ENCODE assay signal across 8 mouse cellular contexts in the genomic region with DNA sequence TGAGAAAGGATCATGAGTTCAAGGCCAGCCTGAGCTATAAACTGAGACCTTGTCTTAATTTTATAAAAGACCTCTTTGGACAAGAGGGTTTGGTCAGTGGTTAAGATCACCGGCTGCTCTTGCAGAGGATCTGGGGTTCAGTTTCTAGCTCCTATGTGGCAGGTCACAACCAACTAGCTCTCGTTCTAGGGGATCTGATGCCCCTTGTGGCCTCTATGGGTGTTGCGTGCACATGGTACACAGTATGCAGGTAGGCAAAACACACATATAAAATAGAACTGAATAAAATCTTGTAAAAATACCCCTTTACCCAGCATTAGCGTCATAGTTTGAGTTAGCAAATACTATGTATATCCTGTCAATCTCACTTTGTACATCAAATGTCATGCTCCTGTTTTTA. TPM values are rescaled to one million over a fixed set of nuclear protein-coding genes. Genes with fewer than 3 reads are reported as not detected.
A peak's percentile ranks its signal among the peaks of the same experiment; 100 is the strongest.
DNase-seq lines count a peak whose midpoint lies in the region; ATAC-seq and TF ChIP-seq lines count a peak whose summit lies in the region.

No protein-coding gene starts in this region.

- no peak overlapping the region for H3K4me3 ChIP-seq in hindbrain, postnatal 0 days (ENCODE audit: low read length)
- H3K4me3 ChIP-seq in hindbrain, embryonic 13.5 days = no peak overlapping the region
- H3K4me3 ChIP-seq in E14TG2a.4 (replicated peaks; ENCODE audit: low read length) = no peak overlapping the region
- H3K4me3 ChIP-seq in embryonic facial prominence, embryonic 10.5 days = no peak overlapping the region

- peak; percentile 45 for DNase-seq in hindbrain, postnatal 0 days (ENCODE audit: low spot score)
- peak; percentile 54 for DNase-seq in embryonic facial prominence, embryonic 10.5 days (ENCODE audit: low spot score)
- peak; percentile 38 for DNase-seq in lung, postnatal 14 days
- DNase-seq in retina, embryonic 14.5 days (ENCODE audit: low spot score) = no peak
- no peak for DNase-seq in layer of hippocampus, adult 18-20 months (ENCODE audit: low spot score in 2 of 2)
- DNase-seq in gastrocnemius, postnatal 36 days = no peak

- H3K27me3 ChIP-seq in hindbrain, postnatal 0 days (ENCODE audit: insufficient read depth, low read length) = no peaks in the 10 kb centered on the region
- H3K27me3 ChIP-seq in hindbrain, embryonic 13.5 days = no peaks in the 10 kb centered on the region
- H3K27me3 ChIP-seq in E14TG2a.4 (ENCODE audit: insufficient read depth, low read length) = peaks cover 9% of the 10 kb centered on the region
- 0 out of 2 replicates have a peak, but pooled peaks cover 7% of the 10 kb centered on the region for H3K27me3 ChIP-seq in embryonic facial prominence, embryonic 10.5 days (replicated peaks; ENCODE audit: low read depth, poor library complexity, severe bottlenecking)

- intact Hi-C loops in gastrocnemius, postnatal 36 days (cut with DNase I) = no loop called here

- H3K9me3 ChIP-seq in hindbrain, postnatal 0 days (ENCODE audit: low read length) = no peaks in the 10 kb centered on the region
- H3K9me3 ChIP-seq in hindbrain, embryonic 13.5 days = no peaks in the 10 kb centered on the region
- no peaks in the 10 kb centered on the region for H3K9me3 ChIP-seq in E14TG2a.4 (ENCODE audit: low read length)
- 0 out of 2 replicates have a peak, but pooled peaks cover 5% of the 10 kb centered on the region for H3K9me3 ChIP-seq in embryonic facial prominence, embryonic 10.5 days

- H3K9ac ChIP-seq in hindbrain, postnatal 0 days (replicated peaks; ENCODE audit: low read length) = no peak overlapping the region
- no peak overlapping the region for H3K9ac ChIP-seq in hindbrain, embryonic 13.5 days

- TF ChIP-seq CTCF in hindbrain, postnatal 0 days (IDR thresholded peaks at IDR 0.05; ENCODE audit: low read depth) = peak; percentile 58
- TF ChIP-seq CTCF in E14TG2a.4 (conservative IDR thresholded peaks at IDR 0.05; ENCODE audit: low read length) = peak; percentile 57

- no peak overlapping the region for H3K27ac ChIP-seq in hindbrain, postnatal 0 days
- H3K27ac ChIP-seq in hindbrain, embryonic 13.5 days = no peak overlapping the region
- peak overlapping the region; percentile 83 for H3K27ac ChIP-seq in embryonic facial prominence, embryonic 10.5 days (replicated peaks)

- H3K4me1 ChIP-seq in hindbrain, postnatal 0 days (ENCODE audit: insufficient read depth, low read length) = no peaks in the 10 kb centered on the region
- peaks cover 13% of the 10 kb centered on the region for H3K4me1 ChIP-seq in hindbrain, embryonic 13.5 days (replicated peaks)
- peaks cover 39% of the 10 kb centered on the region for H3K4me1 ChIP-seq in E14TG2a.4 (replicated peaks; ENCODE audit: low read depth, low read length)
- H3K4me1 ChIP-seq in embryonic facial prominence, embryonic 10.5 days = peaks cover 82% of the 10 kb centered on the region

- no peak for ATAC-seq in hindbrain, postnatal 0 days
- no peak for ATAC-seq in hindbrain, embryonic 13.5 days (ENCODE audit: low FRiP score)

- no peak overlapping the region for H3K4me2 ChIP-seq in hindbrain, postnatal 0 days (ENCODE audit: low read depth, low read length)
- H3K4me2 ChIP-seq in hindbrain, embryonic 13.5 days = no peak overlapping the region

- 86% methylated on average over 4 of the region's 4 CpGs for WGBS in hindbrain, postnatal 0 days
- 83% methylated on average over 4 of the region's 4 CpGs for whole genome bisulfite sequencing in hindbrain, embryonic 13.5 days
- 73% methylated on average over 4 of the region's 4 CpGs for WGBS in embryonic facial prominence, embryonic 10.5 days

- no peaks in the 10 kb centered on the region for H3K36me3 ChIP-seq in hindbrain, postnatal 0 days (ENCODE audit: insufficient read depth, low read length)
- no peaks in the 10 kb centered on the region for H3K36me3 ChIP-seq in hindbrain, embryonic 13.5 days
- no peaks in the 10 kb centered on the region for H3K36me3 ChIP-seq in E14TG2a.4 (ENCODE audit: insufficient read depth, low read length)
- H3K36me3 ChIP-seq in embryonic facial prominence, embryonic 10.5 days (replicated peaks) = no peaks in the 10 kb centered on the region

RNA-seq across cellular contexts. Expression of a gene that starts 19.4 kb away (rescaled TPM):
- total RNA-seq in hindbrain, postnatal 0 days (2014; rRNA removed) = 5.4 and 6.9 TPM in 2 replicates
- 3.5 and 3.7 TPM in 2 replicates for polyA plus RNA-seq in hindbrain, postnatal 0 days (2015; fragmentation: Nextera tagmentation; extraction: Ambion mirVana)
- polyA plus RNA-seq in hindbrain, embryonic 13.5 days (2015; fragmentation: Nextera tagmentation; extraction: Ambion mirVana) = 3.6 and 4.6 TPM in 2 replicates
- 9.3 and 9.9 TPM in 2 replicates for polyA plus RNA-seq in embryonic facial prominence, embryonic 10.5 days (2016; fragmentation: Nextera tagmentation; extraction: Ambion mirVana)
- 1 to 10 TPM; 1.7 TPM for total RNA-seq in layer of hippocampus, adult 18-20 months (2021)
- total RNA-seq in gastrocnemius, postnatal 36 days (2021) = under 1 TPM; 0.48 to 0.54 TPM

Comparison
In these comparisons a context has a peak if more than half of its experiments do, and no peak if none do; other contexts are left out.
1. DNase-seq: peak in hindbrain, postnatal 0 days (single experiment), embryonic facial prominence, embryonic 10.5 days (single experiment) and lung, postnatal 14 days (single experiment); none in retina, embryonic 14.5 days (single experiment), layer of hippocampus, adult 18-20 months (0 of 2) and gastrocnemius, postnatal 36 days (0 of 2).